Mouse (Mus musculus): Measurements from ENCODE around the gene Ube2z. TPM values are rescaled to one million over a fixed set of nuclear protein-coding genes. Genes with fewer than 3 reads are reported as not detected.
"Not testable (repeated sequence)": the region's sequence is repeated elsewhere in the genome, so short reads cannot be mapped to it uniquely, and the experiment has no call there.

Gene Ube2z
- 10 to 100 TPM; 14.4 to 18.2 TPM for total RNA-seq (2021)
- long read RNA-seq, experiment 1, transcript Ube2z-201 (7 exons, 3,997 nt), result major isoform, 31 of 39 reads
- long read RNA-seq, experiment 1, partial matches to known transcripts, result 5 of 39 reads
- long read RNA-seq, experiment 1, other reads (novel, unspliced or antisense), result 3 of 39 reads
- long read RNA-seq, experiment 2, transcript Ube2z-201 (7 exons, 3,997 nt), result major isoform, 26 of 31 reads
- long read RNA-seq, experiment 2, partial matches to known transcripts, result 0 of 31 reads
- long read RNA-seq, experiment 2, other reads (novel, unspliced or antisense), result 5 of 31 reads

- Histone ChIP-seq H3K27ac (peak within 1 kb of the TSS; percentile 92), H3K4me3 (peak within 1 kb of the TSS; percentile 87)
- intact Hi-C loops (cut with DNase I), result loop anchor here (2.0 to 10.0 kb wide), 2 partner anchors 31 to 201 kb away; partner anchors contain the start of gene Snf8
- peak; percentile 36 for TF ChIP-seq CTCF (IDR thresholded peaks at IDR 0.05)
- peak; percentile 99 for DNase-seq
Observed at GRCm38 (mm10) chr11:96065215-96065911, at the start of gene Ube2z. Ube2z (minus strand) TSS chr11:96065388.

GRCm38 (mm10) chr11:96114077-96114476 lies 48.9 kb upstream of the Ube2z start:
- no peak overlapping the region for H3K4me3 ChIP-seq
- no peak for DNase-seq
- no peak for TF ChIP-seq CTCF (IDR thresholded peaks at IDR 0.05)
- no peak overlapping the region for H3K27ac ChIP-seq
- intact Hi-C loops (cut with DNase I), result no loop called here

GRCm38 (mm10) chr11:96111751-96112150 lies 46.6 kb upstream of the Ube2z start, which contains the start of gene Calcoco2:
Calcoco2 (minus strand) TSS chr11:96111964.
- H3K27ac ChIP-seq, result no peak within 1 kb of the TSS
- intact Hi-C loops (cut with DNase I), result no loop called here
- no peak for TF ChIP-seq CTCF (IDR thresholded peaks at IDR 0.05)
- DNase-seq, result no peak
- no peak within 1 kb of the TSS for H3K4me3 ChIP-seq

- H3K27ac ChIP-seq; H3K4me3 ChIP-seq; DNase-seq; intact Hi-C loops (cut with DNase I): not testable (repeated sequence)
- TF ChIP-seq CTCF (IDR thresholded peaks at IDR 0.05), result peak; percentile 10; the same call in 1 of the 2 replicates
Observed at GRCm38 (mm10) chr11:96110950-96111349, 45.8 kb upstream of the Ube2z start.

GRCm38 (mm10) chr11:96108376-96108775 lies 43.2 kb upstream of the Ube2z start:
- Histone ChIP-seq H3K27ac (no peak overlapping the region), H3K4me3 (no peak overlapping the region)
- DNase-seq, result no peak
- no peak for TF ChIP-seq CTCF (IDR thresholded peaks at IDR 0.05)
- intact Hi-C loops (cut with DNase I), result no loop called here

GRCm38 (mm10) chr11:96093361-96093760 lies 28.2 kb upstream of the Ube2z start:
- peak; percentile 95 for TF ChIP-seq CTCF (IDR thresholded peaks at IDR 0.05)
- intact Hi-C loops (cut with DNase I), result loop anchor here (1.0 to 2.0 kb wide), 2 partner anchors 34 to 141 kb away; no protein-coding TSS in a partner anchor
- DNase-seq, result peak; percentile 53
- peak overlapping the region; percentile 79 for H3K27ac ChIP-seq
- no peak overlapping the region; the same call in 1 of the 2 replicates for H3K4me3 ChIP-seq

GRCm38 (mm10) chr11:96092674-96093291 lies 27.6 kb upstream of the Ube2z start:
- peak; percentile 59 for DNase-seq
- peak overlapping the region; percentile 79 for H3K27ac ChIP-seq
- peak overlapping the region; percentile 2; the same call in 1 of the 2 replicates for H3K4me3 ChIP-seq
- no peak for TF ChIP-seq CTCF (IDR thresholded peaks at IDR 0.05)
- intact Hi-C loops (cut with DNase I), result loop anchor here (1.0 to 2.0 kb wide), 2 partner anchors 35 to 142 kb away; no protein-coding TSS in a partner anchor

GRCm38 (mm10) chr11:96091073-96091472 lies 25.9 kb upstream of the Ube2z start:
- no peak for DNase-seq
- Histone ChIP-seq H3K27ac (no peak overlapping the region), H3K4me3 (no peak overlapping the region)
- intact Hi-C loops (cut with DNase I), result no loop called here
- peak; percentile 42; the same call in 1 of the 2 replicates for TF ChIP-seq CTCF (IDR thresholded peaks at IDR 0.05)

- intact Hi-C loops (cut with DNase I), result no loop called here
- Histone ChIP-seq H3K27ac (no peak overlapping the region), H3K4me3 (no peak overlapping the region)
- TF ChIP-seq CTCF (IDR thresholded peaks at IDR 0.05), result no peak
- DNase-seq, result no peak
Observed at GRCm38 (mm10) chr11:96087981-96088380, 22.8 kb upstream of the Ube2z start.

- H3K27ac ChIP-seq, result no peak overlapping the region
- DNase-seq, result peak; percentile 57
- no peak overlapping the region for H3K4me3 ChIP-seq
- intact Hi-C loops (cut with DNase I), result no loop called here
- no peak for TF ChIP-seq CTCF (IDR thresholded peaks at IDR 0.05)
Observed at GRCm38 (mm10) chr11:96082682-96083081, 17.5 kb upstream of the Ube2z start.

- no peak overlapping the region for H3K4me3 ChIP-seq
- DNase-seq, result no peak
- H3K27ac ChIP-seq, result no peak overlapping the region
- intact Hi-C loops (cut with DNase I), result no loop called here
- TF ChIP-seq CTCF (IDR thresholded peaks at IDR 0.05), result no peak
Observed at GRCm38 (mm10) chr11:96080736-96081135, 15.5 kb upstream of the Ube2z start.

- intact Hi-C loops (cut with DNase I), result loop anchor here (10.0 kb wide), 1 partner anchor 412 kb away; the partner anchor contains the start of gene Phb
Observed at GRCm38 (mm10) chr11:96076221-96077105, 11.3 kb upstream of the Ube2z start.

More at GRCm38 (mm10) chr11:96076221-96077105, 11.3 kb upstream of the Ube2z start:
- no peak for DNase-seq
- Histone ChIP-seq H3K4me3 (peak overlapping the region; percentile 80), H3K27ac (peak overlapping the region; percentile 95)
- TF ChIP-seq CTCF (IDR thresholded peaks at IDR 0.05), result no peak
